Mouse (Mus musculus) midbrain, embryonic 11.5 days (tissue): ENCODE measurements around the gene B3gat3. TPM values are rescaled to one million over a fixed set of nuclear protein-coding genes. Genes with fewer than 3 reads are reported as not detected.
"Not testable (repeated sequence)": the region's sequence is repeated elsewhere in the genome, so short reads cannot be mapped to it uniquely, and the experiment has no call there.

ENCODE experiments used
- ATAC-seq: fragments of 200-750 bp; cut with Nextera tagmentation; 2 replicates; pipeline ENCODE4 v1.8.0; 2017; ENCODE audit warnings: moderate TSS enrichment, moderate library complexity; ENCODE audit not compliant: low FRiP score
- DNase-seq: peaks from one replicate; pipeline ENCODE4 v3.0.0; 2015; ENCODE audit warnings: low spot score; ENCODE audit errors: missing footprints
- H3K27ac ChIP-seq: fragments of 300-500 bp; sonication (generic); 2 replicates; pipeline ENCODE4 v1.5.1; 2014; ENCODE audit warnings: low read depth, low read length
- H3K27me3 ChIP-seq: fragments of 300-500 bp; sonication (generic); 2 replicates; pipeline ENCODE4 v1.6.1; 2014; ENCODE audit warnings: mild to moderate bottlenecking, low read length, moderate library complexity, mixed read lengths; ENCODE audit not compliant: control insufficient read depth, insufficient read depth
- H3K36me3 ChIP-seq: fragments of 300-500 bp; sonication (generic); 2 replicates; pipeline ENCODE4 v1.6.1; 2014; ENCODE audit warnings: mild to moderate bottlenecking, low read length, moderate library complexity, mixed read lengths; ENCODE audit not compliant: control insufficient read depth, insufficient read depth
- H3K4me1 ChIP-seq: fragments of 300-500 bp; sonication (generic); 2 replicates; pipeline ENCODE4 v1.6.1; 2014; ENCODE audit warnings: low read length; ENCODE audit not compliant: control insufficient read depth, insufficient read depth
- H3K4me2 ChIP-seq: fragments of 300-500 bp; sonication (generic); 2 replicates; pipeline ENCODE4 v1.6.1; 2014; ENCODE audit warnings: mild to moderate bottlenecking, moderate library complexity
- H3K4me3 ChIP-seq: fragments of 300-500 bp; sonication (generic); 2 replicates; pipeline ENCODE4 v1.5.1; 2014; ENCODE audit warnings: low read depth, low read length
- H3K9ac ChIP-seq: fragments of 300-500 bp; sonication (generic); 2 replicates; pipeline ENCODE4 v1.6.1; 2014; ENCODE audit warnings: low read length
- H3K9me3 ChIP-seq: fragments of 300-500 bp; sonication (generic); 2 replicates; pipeline ENCODE4 v1.6.1; 2016; ENCODE audit warnings: low read length; ENCODE audit not compliant: control insufficient read depth
- WGBS: fragments of 180-500 bp; shearing (Covaris S2); extraction: QIAGEN DNeasy Blood & Tissue Kit; methylation state at CpG from one replicate; pipeline ENCODE4 v1.1.7; 2014; 5-methylcytosine and 5-hydroxymethylcytosine counted together
- polyA plus RNA-seq: library from polyadenylated mRNA; unstranded; fragments of >200 nt; fragmentation: Nextera tagmentation; extraction: Ambion mirVana; gene quantifications from 2 replicates; pipeline ENCODE4 v1.2.1, GENCODE M21; 2014

B3gat3 gene
- polyA plus RNA-seq, 1 experiment from 2014 or later: 46.0 TPM

DNA sequence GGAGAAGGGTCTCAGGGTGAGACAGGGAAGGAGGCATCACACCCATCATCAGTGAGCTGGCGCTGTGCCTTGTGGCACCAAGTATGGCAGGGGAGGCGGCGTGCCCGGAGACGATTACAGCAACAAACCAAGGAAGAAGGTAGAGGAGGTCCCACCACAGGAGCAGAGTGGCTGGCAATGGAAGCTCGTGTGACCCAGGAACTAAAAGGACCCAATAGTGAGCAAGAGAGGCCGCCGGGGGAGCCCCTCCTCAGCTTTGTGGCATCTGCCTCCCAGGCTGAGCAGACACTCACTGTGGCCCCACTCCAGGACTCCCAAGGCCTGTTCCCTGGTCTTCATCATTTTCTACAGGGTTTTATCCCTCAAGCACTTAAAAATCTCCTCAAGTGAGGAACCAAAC, 45.6 kb downstream of the B3gat3 start:
- no peaks in the 10 kb centered on the region for H3K27me3 ChIP-seq
- no peak overlapping the region for H3K27ac ChIP-seq
- DNase-seq: no peak
- H3K4me2 ChIP-seq: peak overlapping the region; percentile 55
- H3K4me3 ChIP-seq: peak overlapping the region; percentile 88; the same call in 1 of the 2 replicates
- no peak overlapping the region; the same call in 1 of the 2 replicates for H3K9ac ChIP-seq
- WGBS: 86% methylated on average over 8 of the region's 8 CpGs
- ATAC-seq: no peak
- H3K9me3 ChIP-seq: no peaks in the 10 kb centered on the region
- peaks cover 6% of the 10 kb centered on the region; the same call in 1 of the 2 replicates for H3K4me1 ChIP-seq
- H3K36me3 ChIP-seq: peaks cover 31% of the 10 kb centered on the region

DNA sequence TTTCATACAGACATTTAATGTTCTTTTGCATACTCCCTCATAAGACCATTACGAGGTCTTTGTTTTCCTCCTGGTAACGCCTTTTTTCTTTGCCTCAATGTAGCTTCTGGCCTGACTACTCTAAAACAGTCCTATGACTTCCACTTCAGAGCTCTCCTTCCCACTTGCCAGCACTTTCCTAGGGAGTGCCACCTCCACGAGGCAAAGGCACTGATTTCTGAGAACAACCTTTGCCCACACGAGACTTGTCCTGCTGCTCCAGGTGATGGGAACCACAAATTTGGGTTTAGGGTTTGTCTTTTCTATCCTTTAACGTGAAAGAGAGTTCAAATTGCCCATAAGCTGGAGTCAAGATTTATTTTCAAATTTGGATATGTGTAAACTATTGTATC, 46.0 kb downstream of the B3gat3 start:
- H3K9ac ChIP-seq: peak overlapping the region; percentile 70
- H3K9me3 ChIP-seq: no peaks in the 10 kb centered on the region
- 51% methylated on average over 5 of the region's 5 CpGs for WGBS
- peak overlapping the region; percentile 55 for H3K4me2 ChIP-seq
- no peak for ATAC-seq
- peaks cover 6% of the 10 kb centered on the region; the same call in 1 of the 2 replicates for H3K4me1 ChIP-seq
- peaks cover 35% of the 10 kb centered on the region for H3K36me3 ChIP-seq
- peak overlapping the region; percentile 59; the same call in 1 of the 2 replicates for H3K27ac ChIP-seq
- H3K27me3 ChIP-seq: no peaks in the 10 kb centered on the region
- H3K4me3 ChIP-seq: peak overlapping the region; percentile 88
- DNase-seq: no peak

DNA sequence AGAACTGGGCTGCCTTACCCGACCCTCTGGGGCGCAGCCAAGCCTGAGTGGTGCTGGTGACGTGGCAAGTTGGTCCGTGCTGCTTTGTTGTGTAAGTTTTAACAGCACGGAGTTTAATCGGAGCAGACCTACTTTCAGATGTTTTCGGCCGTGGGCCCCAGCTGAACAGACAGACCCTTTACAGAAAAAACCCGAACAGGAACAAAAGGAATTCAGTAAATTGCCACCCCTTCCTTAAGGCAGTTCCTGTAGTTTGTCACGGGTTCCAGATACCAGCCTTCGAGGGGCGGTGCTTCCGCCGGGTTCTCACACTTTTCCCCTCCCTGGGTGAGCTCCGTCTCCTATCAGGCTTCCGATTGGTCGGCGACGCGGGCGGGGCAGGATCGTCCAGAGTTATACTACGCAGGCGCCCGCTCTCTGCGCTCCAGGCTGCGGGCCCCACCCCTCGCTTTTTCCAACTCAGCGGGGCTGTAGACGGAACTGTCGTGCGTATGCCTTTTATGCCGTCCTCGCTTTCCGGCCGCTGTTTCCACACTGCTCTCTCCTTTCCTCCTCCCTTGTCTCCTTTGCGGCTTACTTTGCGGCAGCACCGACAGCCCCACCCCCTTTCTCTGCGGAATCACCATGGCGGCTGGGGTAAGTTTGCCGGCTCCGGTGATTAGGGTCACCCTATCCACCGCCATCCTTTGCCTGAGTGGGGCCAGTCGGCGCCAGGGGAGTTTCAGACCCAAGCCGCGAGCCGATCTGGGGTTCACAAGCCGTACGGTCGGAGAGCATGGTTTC, 46.6 kb downstream of the B3gat3 start, which contains the start of gene Eef1g:
Gene Eef1g (plus strand): TSS at position 452 of the 783 bp plus-strand sequence.
- Histone ChIP-seq H3K4me2 (peak within 1 kb of the TSS; percentile 88), H3K27me3 (no peaks in the 10 kb centered on the region), H3K9me3 (no peaks in the 10 kb centered on the region), H3K36me3 (peaks cover 35% of the 10 kb centered on the region), H3K9ac (peak within 1 kb of the TSS; percentile 91), H3K4me3 (peak within 1 kb of the TSS; percentile 88), H3K4me1 (peaks cover 6% of the 10 kb centered on the region; the same call in 1 of the 2 replicates), H3K27ac (peak within 1 kb of the TSS; percentile 59)
- peak; percentile 99 for ATAC-seq
- peak; percentile 98 for DNase-seq
- WGBS: 1% methylated on average over 52 of the region's 52 CpGs

DNA sequence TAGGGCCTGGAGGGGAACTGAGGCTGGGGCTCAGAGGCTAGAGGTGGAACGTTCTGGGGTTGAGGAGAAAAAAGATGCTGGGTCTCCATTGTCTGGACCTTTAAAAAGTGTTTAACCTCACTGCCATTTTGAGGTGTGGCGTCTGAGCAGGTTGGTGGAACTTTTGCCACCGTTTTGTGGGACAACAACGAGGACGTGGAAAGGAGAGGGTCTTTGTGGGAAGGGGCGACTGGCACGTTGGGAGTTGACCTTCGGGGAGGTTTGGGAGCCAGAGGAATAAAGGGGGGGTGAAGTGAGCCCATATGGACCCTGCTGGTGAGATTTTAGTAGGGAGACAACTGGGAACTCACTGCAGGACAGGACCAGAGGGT, 47.2 kb downstream of the B3gat3 start:
- Histone ChIP-seq H3K27ac (peak overlapping the region; percentile 51), H3K4me3 (peak overlapping the region; percentile 88), H3K4me2 (peak overlapping the region; percentile 88), H3K9ac (peak overlapping the region; percentile 91), H3K9me3 (no peaks in the 10 kb centered on the region), H3K36me3 (peaks cover 35% of the 10 kb centered on the region), H3K4me1 (peaks cover 6% of the 10 kb centered on the region; the same call in 1 of the 2 replicates), H3K27me3 (no peaks in the 10 kb centered on the region)
- WGBS: under 1% methylated on average over 8 of the region's 8 CpGs
- DNase-seq (peak; percentile 95), ATAC-seq (peak; percentile 12)

DNA sequence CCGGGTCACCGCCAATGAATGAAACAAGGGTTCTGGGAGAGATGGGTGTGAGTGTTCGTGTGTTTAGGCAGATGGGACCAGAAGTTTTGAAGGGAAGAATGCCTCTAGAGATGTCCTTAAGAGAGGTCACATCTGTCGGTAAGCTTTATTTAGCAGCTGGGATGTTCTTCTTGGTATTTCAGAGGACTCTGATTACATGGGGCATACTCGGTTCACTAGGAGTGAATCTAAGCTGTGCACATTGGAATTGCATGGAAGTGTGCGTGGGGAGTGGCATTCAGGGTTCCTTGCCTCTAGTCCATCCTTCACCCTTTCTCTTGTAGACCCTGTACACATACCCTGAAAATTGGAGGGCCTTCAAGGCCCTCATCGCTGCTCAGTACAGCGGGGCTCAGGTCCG, 47.7 kb downstream of the B3gat3 start:
- ATAC-seq (no peak), DNase-seq (no peak)
- H3K4me1 ChIP-seq: peaks cover 6% of the 10 kb centered on the region; the same call in 1 of the 2 replicates
- peak overlapping the region; percentile 88 for H3K4me3 ChIP-seq
- H3K4me2 ChIP-seq: peak overlapping the region; percentile 88
- H3K36me3 ChIP-seq: peaks cover 35% of the 10 kb centered on the region
- WGBS: 3% methylated on average over 9 of the region's 9 CpGs
- peak overlapping the region; percentile 51; the same call in 1 of the 2 replicates for H3K27ac ChIP-seq
- peak overlapping the region; percentile 91 for H3K9ac ChIP-seq
- H3K9me3 ChIP-seq: no peaks in the 10 kb centered on the region
- H3K27me3 ChIP-seq: no peaks in the 10 kb centered on the region

DNA sequence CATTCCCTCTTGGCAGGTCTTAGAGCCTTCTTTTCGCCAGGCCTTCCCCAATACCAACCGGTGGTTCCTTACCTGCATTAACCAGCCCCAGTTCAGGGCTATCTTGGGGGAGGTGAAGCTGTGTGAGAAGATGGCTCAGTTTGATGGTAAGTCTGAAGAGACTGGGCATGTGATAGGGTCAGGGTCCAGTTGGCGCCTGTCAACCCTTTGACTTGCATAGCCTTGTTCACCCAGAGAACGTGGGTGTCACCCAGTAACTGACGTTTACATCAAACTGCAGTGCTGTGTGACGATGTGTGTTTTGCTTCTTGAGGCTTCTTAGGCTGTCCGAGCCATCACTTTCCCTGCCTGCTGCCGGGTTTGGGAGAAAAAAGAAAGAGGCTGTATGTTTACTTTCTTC, 52.3 kb downstream of the B3gat3 start:
- 89% methylated on average over 8 of the region's 8 CpGs for WGBS
- peak; percentile 51 for DNase-seq
- peaks cover 34% of the 10 kb centered on the region for H3K36me3 ChIP-seq
- not testable (repeated sequence) for H3K9me3 ChIP-seq, H3K27ac ChIP-seq, H3K27me3 ChIP-seq, H3K4me2 ChIP-seq, H3K4me1 ChIP-seq, H3K9ac ChIP-seq, H3K4me3 ChIP-seq, ATAC-seq

DNA sequence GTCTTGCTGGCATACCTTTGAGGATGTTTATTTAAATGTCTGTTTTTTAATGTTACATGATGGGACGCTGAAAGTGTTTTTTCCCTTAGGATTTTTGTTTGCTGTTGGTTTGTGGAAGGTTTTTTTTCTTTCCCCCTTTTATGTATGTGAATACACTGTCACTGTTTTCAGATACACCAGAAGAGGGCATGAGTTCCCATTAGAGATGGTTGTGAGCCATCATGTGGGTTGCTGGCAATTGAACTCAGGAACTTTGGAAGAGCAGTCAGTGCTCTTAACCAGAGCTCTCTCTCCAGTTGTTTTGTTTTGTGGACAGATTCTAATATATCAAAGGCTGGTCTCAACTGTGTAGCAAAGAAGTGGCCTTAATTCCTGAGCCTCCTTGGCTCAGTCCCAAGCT, 54.5 kb downstream of the B3gat3 start:
- Histone ChIP-seq H3K4me2 (no peak overlapping the region), H3K27ac (no peak overlapping the region), H3K4me3 (no peak overlapping the region), H3K9ac (no peak overlapping the region), H3K9me3 (no peaks in the 10 kb centered on the region), H3K36me3 (peaks cover 45% of the 10 kb centered on the region), H3K27me3 (no peaks in the 10 kb centered on the region), H3K4me1 (no peaks in the 10 kb centered on the region)
- DNase-seq (no peak), ATAC-seq (no peak)
- WGBS: 93% methylated on average over 1 of the region's 1 CpGs

DNA sequence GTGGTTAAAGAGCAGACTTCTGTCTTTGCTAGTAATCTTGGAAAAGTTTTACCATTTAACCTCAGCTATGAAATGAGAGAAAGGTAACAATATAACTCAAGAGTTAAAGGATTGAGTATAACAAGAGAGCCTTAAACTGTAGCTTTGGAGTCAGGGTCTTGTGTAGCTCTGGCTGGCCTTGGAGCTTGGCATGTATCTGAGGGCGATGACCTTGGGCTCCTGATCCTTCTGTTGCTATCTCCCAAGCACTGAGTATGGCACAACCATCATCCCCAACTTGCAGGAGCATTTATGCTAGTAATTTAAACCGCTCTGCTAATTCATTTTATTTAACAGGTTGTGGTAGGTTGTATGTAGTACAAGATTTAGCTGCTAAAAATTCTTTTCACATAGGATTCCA, 55.3 kb downstream of the B3gat3 start:
- no peaks in the 10 kb centered on the region for H3K4me1 ChIP-seq
- H3K4me2 ChIP-seq: no peak overlapping the region
- DNase-seq: no peak
- H3K27ac ChIP-seq: no peak overlapping the region
- H3K9ac ChIP-seq: no peak overlapping the region
- no peaks in the 10 kb centered on the region for H3K9me3 ChIP-seq
- H3K36me3 ChIP-seq: peaks cover 39% of the 10 kb centered on the region
- H3K4me3 ChIP-seq: no peak overlapping the region
- H3K27me3 ChIP-seq: no peaks in the 10 kb centered on the region
- no peak for ATAC-seq
- WGBS: 95% methylated on average over 2 of the region's 2 CpGs

DNA sequence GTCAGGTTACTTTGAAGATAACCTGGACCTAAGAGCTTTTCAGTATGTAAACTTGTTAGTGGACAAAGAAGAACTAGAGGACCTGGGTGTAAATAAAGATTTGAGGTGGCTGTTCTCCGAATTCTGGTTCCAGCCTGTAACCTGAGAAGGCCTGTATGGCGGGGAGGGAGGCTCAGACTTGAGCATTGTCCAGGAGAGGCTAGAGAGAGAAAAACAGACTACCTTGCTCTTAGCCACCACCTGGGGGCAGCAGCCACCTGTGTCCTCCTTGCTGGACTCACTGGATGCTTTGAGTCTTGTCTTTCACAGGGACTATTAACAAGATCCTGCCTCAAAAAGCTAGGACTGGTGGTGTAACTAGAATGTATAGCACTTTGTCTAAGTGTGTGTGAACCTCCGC, 56.4 kb downstream of the B3gat3 start:
- no peak overlapping the region for H3K27ac ChIP-seq
- no peak overlapping the region for H3K4me2 ChIP-seq
- no peaks in the 10 kb centered on the region for H3K9me3 ChIP-seq
- no peaks in the 10 kb centered on the region for H3K4me1 ChIP-seq
- H3K36me3 ChIP-seq: peaks cover 33% of the 10 kb centered on the region
- H3K9ac ChIP-seq: no peak overlapping the region
- peak; percentile 72 for ATAC-seq
- H3K4me3 ChIP-seq: no peak overlapping the region
- DNase-seq: no peak
- 63% methylated on average over 3 of the region's 3 CpGs for WGBS
- H3K27me3 ChIP-seq: no peaks in the 10 kb centered on the region
